Mouse (Mus musculus) forelimb bud, embryonic 11.5 days (tissue): Measurements from ENCODE around the gene Aurkb.

Experiments
- DNase-seq: peaks from one replicate; pipeline ENCODE4 v3.0.0-alpha.2; 2012; ENCODE audit warnings: low read depth, low spot score

Gene Aurkb

GRCm38 (mm10) chr11:69036486-69037230 is 8.8 kb upstream of the Aurkb start:
- DNase-seq: peak; percentile 91

- DNase-seq: peak; percentile 93
Observed at GRCm38 (mm10) chr11:69037231-69038061, 8.0 kb upstream of the Aurkb start.

- DNase-seq: no peak
Observed at GRCm38 (mm10) chr11:69038173-69038572, 7.3 kb upstream of the Aurkb start.

- no peak for DNase-seq
Observed at GRCm38 (mm10) chr11:69046395-69046774, 938 bp downstream of the Aurkb start.

- no peak for DNase-seq
Observed at GRCm38 (mm10) chr11:69047592-69047991, 2.1 kb downstream of the Aurkb start.

GRCm38 (mm10) chr11:69048151-69048550 is 2.7 kb downstream of the Aurkb start:
- no peak for DNase-seq

GRCm38 (mm10) chr11:69050748-69051147 is 5.3 kb downstream of the Aurkb start:
- DNase-seq: no peak

GRCm38 (mm10) chr11:69051771-69052170 is 6.3 kb downstream of the Aurkb start:
- DNase-seq: no peak

- DNase-seq: no peak
Observed at GRCm38 (mm10) chr11:69052824-69053421, 7.5 kb downstream of the Aurkb start.

GRCm38 (mm10) chr11:69053848-69054247 is 8.4 kb downstream of the Aurkb start:
- DNase-seq: no peak

- DNase-seq: no peak
Observed at GRCm38 (mm10) chr11:69058265-69058664, 12.8 kb downstream of the Aurkb start.

- DNase-seq: no peak
Observed at GRCm38 (mm10) chr11:69058729-69059356, 13.4 kb downstream of the Aurkb start.

- DNase-seq: peak; percentile 97
Observed at GRCm38 (mm10) chr11:69059357-69059974, 14.0 kb downstream of the Aurkb start, which contains the start of gene Borcs6. Gene Borcs6 (plus strand): TSS chr11:69059717.

GRCm38 (mm10) chr11:69059975-69060411 is 14.5 kb downstream of the Aurkb start:
- DNase-seq: no peak

GRCm38 (mm10) chr11:69060448-69061254 is 15.2 kb downstream of the Aurkb start:
- DNase-seq: no peak

- no peak for DNase-seq
Observed at GRCm38 (mm10) chr11:69061255-69061912, 15.9 kb downstream of the Aurkb start.

GRCm38 (mm10) chr11:69062194-69062760 is 16.8 kb downstream of the Aurkb start:
- DNase-seq: peak; percentile 75

- peak; percentile 95 for DNase-seq
Observed at GRCm38 (mm10) chr11:69062761-69063224, 17.3 kb downstream of the Aurkb start.

- DNase-seq: peak; percentile 81
Observed at GRCm38 (mm10) chr11:69063413-69064201, 18.2 kb downstream of the Aurkb start.
